Mouse (Mus musculus): ENCODE measurements around the gene Kcnip1. TPM values are rescaled to one million over a fixed set of nuclear protein-coding genes. Genes with fewer than 3 reads are reported as not detected.

The Kcnip1 gene
- polyA plus RNA-seq, 1 experiment from 2014 or later, result 0.27 TPM

- Histone ChIP-seq H3K36me3 (ENCODE audit: insufficient read depth, low read length) (no peaks in the 10 kb centered on the region), H3K9ac (replicated peaks; ENCODE audit: low read depth) (no peak overlapping the region), H3K4me2 (replicated peaks; ENCODE audit: low read depth, low read length) (no peak overlapping the region), H3K4me3 (ENCODE audit: low read depth, low read length) (no peak overlapping the region), H3K4me1 (ENCODE audit: insufficient read depth, low read depth, low read length) (peaks cover 18% of the 10 kb centered on the region), H3K27me3 (replicated peaks; ENCODE audit: insufficient read depth, low read length) (no peaks in the 10 kb centered on the region), H3K9me3 (ENCODE audit: low read length) (no peaks in the 10 kb centered on the region), H3K27ac (ENCODE audit: low read length) (no peak overlapping the region)
- TF ChIP-seq EP300 (IDR thresholded peaks at IDR 0.05), result no peak
- TF ChIP-seq CTCF (IDR thresholded peaks at IDR 0.05), result peak; percentile 33
- 64% methylated on average over 3 of the region's 3 CpGs for WGBS
- ATAC-seq (no peak), DNase-seq (ENCODE audit: low spot score) (no peak)
Observed at GRCm38 (mm10) chr11:33869559-33869958, 123.4 kb downstream of the Kcnip1 start.

- H3K36me3 ChIP-seq (ENCODE audit: insufficient read depth, low read length), result no peaks in the 10 kb centered on the region
- H3K4me2 ChIP-seq (replicated peaks; ENCODE audit: low read depth, low read length), result no peak overlapping the region
- peaks cover 1% of the 10 kb centered on the region; the same call in 1 of the 2 replicates for H3K4me1 ChIP-seq (ENCODE audit: insufficient read depth, low read depth, low read length)
- H3K9me3 ChIP-seq (ENCODE audit: low read length), result no peaks in the 10 kb centered on the region
- TF ChIP-seq EP300 (IDR thresholded peaks at IDR 0.05) (no peak), CTCF (IDR thresholded peaks at IDR 0.05) (no peak)
- 75% methylated on average over 6 of the region's 6 CpGs for WGBS
- ATAC-seq (no peak), DNase-seq (ENCODE audit: low spot score) (no peak)
- no peak overlapping the region for H3K9ac ChIP-seq (replicated peaks; ENCODE audit: low read depth)
- no peak overlapping the region for H3K27ac ChIP-seq (ENCODE audit: low read length)
- H3K27me3 ChIP-seq (replicated peaks; ENCODE audit: insufficient read depth, low read length), result no peaks in the 10 kb centered on the region
- H3K4me3 ChIP-seq (ENCODE audit: low read depth, low read length), result no peak overlapping the region
Observed at GRCm38 (mm10) chr11:33866775-33867174, 126.2 kb downstream of the Kcnip1 start.

GRCm38 (mm10) chr11:33864245-33864644, 128.7 kb downstream of the Kcnip1 start:
- no peaks in the 10 kb centered on the region for H3K9me3 ChIP-seq (ENCODE audit: low read length)
- WGBS, result 95% methylated on average over 4 of the region's 4 CpGs

GRCm38 (mm10) chr11:33861823-33862222, 131.1 kb downstream of the Kcnip1 start:
- Histone ChIP-seq H3K9me3 (ENCODE audit: low read length) (no peaks in the 10 kb centered on the region), H3K4me1 (ENCODE audit: insufficient read depth, low read depth, low read length) (no peaks in the 10 kb centered on the region), H3K9ac (replicated peaks; ENCODE audit: low read depth) (no peak overlapping the region), H3K4me3 (ENCODE audit: low read depth, low read length) (no peak overlapping the region), H3K27me3 (replicated peaks; ENCODE audit: insufficient read depth, low read length) (no peaks in the 10 kb centered on the region), H3K4me2 (replicated peaks; ENCODE audit: low read depth, low read length) (no peak overlapping the region), H3K27ac (ENCODE audit: low read length) (no peak overlapping the region), H3K36me3 (ENCODE audit: insufficient read depth, low read length) (no peaks in the 10 kb centered on the region)
- DNase-seq (ENCODE audit: low spot score), result no peak
- ATAC-seq, result no peak
- no peak for TF ChIP-seq EP300 (IDR thresholded peaks at IDR 0.05)
- no peak for TF ChIP-seq CTCF (IDR thresholded peaks at IDR 0.05)

More at GRCm38 (mm10) chr11:33864245-33864644, 128.7 kb downstream of the Kcnip1 start:
- H3K4me1 ChIP-seq (ENCODE audit: insufficient read depth, low read depth, low read length), result no peaks in the 10 kb centered on the region
- TF ChIP-seq EP300 (IDR thresholded peaks at IDR 0.05) (no peak), CTCF (IDR thresholded peaks at IDR 0.05) (no peak)
- no peaks in the 10 kb centered on the region for H3K36me3 ChIP-seq (ENCODE audit: insufficient read depth, low read length)
- H3K27me3 ChIP-seq (replicated peaks; ENCODE audit: insufficient read depth, low read length), result no peaks in the 10 kb centered on the region
- H3K4me2 ChIP-seq (replicated peaks; ENCODE audit: low read depth, low read length), result no peak overlapping the region
- H3K4me3 ChIP-seq (ENCODE audit: low read depth, low read length), result no peak overlapping the region
- ATAC-seq, result no peak
- no peak for DNase-seq (ENCODE audit: low spot score)
- no peak overlapping the region for H3K9ac ChIP-seq (replicated peaks; ENCODE audit: low read depth)
- no peak overlapping the region for H3K27ac ChIP-seq (ENCODE audit: low read length)

GRCm38 (mm10) chr11:33860905-33861582, 131.9 kb downstream of the Kcnip1 start:
- Histone ChIP-seq H3K27me3 (replicated peaks; ENCODE audit: insufficient read depth, low read length) (no peaks in the 10 kb centered on the region), H3K27ac (ENCODE audit: low read length) (no peak overlapping the region), H3K4me3 (ENCODE audit: low read depth, low read length) (no peak overlapping the region), H3K4me1 (ENCODE audit: insufficient read depth, low read depth, low read length) (no peaks in the 10 kb centered on the region), H3K4me2 (replicated peaks; ENCODE audit: low read depth, low read length) (no peak overlapping the region), H3K9me3 (ENCODE audit: low read length) (no peaks in the 10 kb centered on the region), H3K9ac (replicated peaks; ENCODE audit: low read depth) (no peak overlapping the region), H3K36me3 (ENCODE audit: insufficient read depth, low read length) (no peaks in the 10 kb centered on the region)
- TF ChIP-seq CTCF (IDR thresholded peaks at IDR 0.05) (no peak), EP300 (IDR thresholded peaks at IDR 0.05) (no peak)
- ATAC-seq (peak; percentile 33; the same call in 1 of the 2 replicates), DNase-seq (ENCODE audit: low spot score) (peak; percentile 32)
- WGBS, result 62% methylated on average over 4 of the region's 4 CpGs

GRCm38 (mm10) chr11:33849614-33850013, 143.3 kb downstream of the Kcnip1 start:
- Histone ChIP-seq H3K4me3 (ENCODE audit: low read depth, low read length) (no peak overlapping the region), H3K4me1 (ENCODE audit: insufficient read depth, low read depth, low read length) (no peaks in the 10 kb centered on the region), H3K9me3 (ENCODE audit: low read length) (no peaks in the 10 kb centered on the region), H3K27ac (ENCODE audit: low read length) (no peak overlapping the region), H3K4me2 (replicated peaks; ENCODE audit: low read depth, low read length) (no peak overlapping the region), H3K36me3 (ENCODE audit: insufficient read depth, low read length) (no peaks in the 10 kb centered on the region), H3K27me3 (replicated peaks; ENCODE audit: insufficient read depth, low read length) (peaks cover 4% of the 10 kb centered on the region; the same call in 1 of the 2 replicates), H3K9ac (replicated peaks; ENCODE audit: low read depth) (no peak overlapping the region)
- DNase-seq (ENCODE audit: low spot score) (peak; percentile 12), ATAC-seq (peak; percentile 37; the same call in 1 of the 2 replicates)
- TF ChIP-seq CTCF (IDR thresholded peaks at IDR 0.05) (no peak), EP300 (IDR thresholded peaks at IDR 0.05) (no peak)
- WGBS, result 24% methylated on average over 11 of the region's 11 CpGs

Data from lung, postnatal 0 days (tissue).